Mouse (Mus musculus): Measurements from ENCODE around the gene Lce1g.

The Lce1g gene

GRCm38 (mm10) chr3:92752238-92752637 lies at the start of gene Lce1g:
TSS of gene Lce1g (minus strand) at chr3:92752338.
- no peak for DNase-seq

GRCm38 (mm10) chr3:92790414-92790813 lies 38.3 kb upstream of the Lce1g start, which contains the start of gene Lce1j:
TSS of gene Lce1j (minus strand) at chr3:92790514.
- DNase-seq, result no peak

- DNase-seq, result no peak
These were observed 26.7 kb upstream of the Lce1g start, which contains the start of gene Lce1i for GRCm38 (mm10) chr3:92778799-92779198. TSS of gene Lce1i (minus strand) at chr3:92778899.

- DNase-seq, result no peak
These were observed 19.4 kb upstream of the Lce1g start for GRCm38 (mm10) chr3:92771573-92771972.

GRCm38 (mm10) chr3:92764965-92765364 lies 12.8 kb upstream of the Lce1g start, which contains the start of gene Lce1h:
TSS of gene Lce1h (minus strand) at chr3:92765065.
- DNase-seq, result no peak

GRCm38 (mm10) chr3:92753197-92753596 lies 1.1 kb upstream of the Lce1g start:
- no peak for DNase-seq

GRCm38 (mm10) chr3:92738996-92739395 lies 13.1 kb downstream of the Lce1g start, which contains the start of gene Gm38119:
TSS of gene Gm38119 (minus strand) at chr3:92739096.
- DNase-seq, result no peak

- DNase-seq, result no peak
These were observed 29.5 kb downstream of the Lce1g start for GRCm38 (mm10) chr3:92722631-92723030.

- DNase-seq, result no peak
These were observed 31.9 kb downstream of the Lce1g start, which contains the start of gene Lce1f for GRCm38 (mm10) chr3:92720250-92720649. TSS of gene Lce1f (minus strand) at chr3:92720350.

- DNase-seq, result no peak
These were observed 37.0 kb downstream of the Lce1g start for GRCm38 (mm10) chr3:92715122-92715521.

- no peak for DNase-seq
These were observed 43.2 kb downstream of the Lce1g start, which contains the start of gene Lce1e for GRCm38 (mm10) chr3:92708974-92709373. TSS of gene Lce1e (minus strand) at chr3:92709074.
